Mouse (Mus musculus): ENCODE measurements around the gene Omp. TPM values are rescaled to one million over a fixed set of nuclear protein-coding genes. Genes with fewer than 3 reads are reported as not detected.

The Omp gene
- polyA plus RNA-seq, 1 experiment from 2014 or later, result 0.49 TPM

DNA sequence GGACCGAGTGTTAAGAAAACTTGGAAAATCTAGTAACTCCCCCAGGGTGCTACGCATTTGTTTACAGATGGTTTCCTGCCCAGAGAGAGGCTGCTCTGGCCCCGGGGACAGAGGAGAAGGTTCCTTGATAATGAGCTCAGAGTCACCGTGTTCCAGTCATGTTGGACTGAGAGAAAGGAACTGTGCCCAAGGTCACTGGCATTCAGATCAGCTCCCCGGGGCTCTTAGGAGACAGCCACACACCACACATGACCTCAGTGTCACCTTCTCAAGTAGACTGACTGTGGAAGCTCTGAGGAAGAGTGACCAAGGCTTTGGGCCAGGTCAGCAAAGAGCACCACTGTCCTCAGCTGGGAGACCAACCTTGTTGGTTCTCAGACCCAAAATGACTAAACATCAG lies 20.6 kb downstream of the Omp start:
- WGBS, result 50% methylated on average over 5 of the region's 5 CpGs
- H3K27me3 ChIP-seq (ENCODE audit: insufficient read depth, low read length), result no peaks in the 10 kb centered on the region
- no peak overlapping the region for H3K4me3 ChIP-seq (ENCODE audit: low read length)
- no peak for ATAC-seq (ENCODE audit: low FRiP score, low TSS enrichment)
- no peak overlapping the region for H3K4me2 ChIP-seq (replicated peaks; ENCODE audit: low read depth, low read length)
- H3K36me3 ChIP-seq (ENCODE audit: insufficient read depth, low read length), result 0 out of 2 replicates have a peak, but pooled peaks cover 3% of the 10 kb centered on the region
- no peaks in the 10 kb centered on the region for H3K9me3 ChIP-seq (ENCODE audit: low read length)
- H3K9ac ChIP-seq (replicated peaks; ENCODE audit: low read length), result no peak overlapping the region
- H3K4me1 ChIP-seq (ENCODE audit: insufficient read depth, low read length), result 0 out of 2 replicates have a peak, but pooled peaks cover 3% of the 10 kb centered on the region
- H3K27ac ChIP-seq (ENCODE audit: low read length), result no peak overlapping the region

DNA sequence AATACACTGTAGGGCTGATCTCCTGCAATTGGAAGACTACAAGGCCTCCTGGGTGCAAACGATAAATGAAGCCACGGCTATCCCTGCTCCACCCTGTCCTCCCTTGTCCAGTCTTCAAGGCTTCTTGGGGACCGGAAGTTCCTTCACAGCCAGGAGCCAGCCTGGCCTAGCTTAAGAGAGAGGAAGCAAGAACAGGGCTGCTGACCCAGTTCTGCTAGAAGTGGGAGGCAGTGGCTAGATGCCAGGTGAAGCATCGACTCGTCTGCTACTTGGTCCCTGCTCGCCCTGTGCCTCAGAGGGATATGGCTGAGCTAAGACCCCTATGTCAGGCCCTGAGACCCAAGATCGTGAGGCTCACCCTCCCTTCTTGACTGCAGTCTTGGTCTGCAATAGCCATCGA lies 23.6 kb downstream of the Omp start:
- H3K9ac ChIP-seq (replicated peaks; ENCODE audit: low read length), result no peak overlapping the region
- no peaks in the 10 kb centered on the region for H3K9me3 ChIP-seq (ENCODE audit: low read length)
- H3K27me3 ChIP-seq (ENCODE audit: insufficient read depth, low read length), result no peaks in the 10 kb centered on the region
- no peaks in the 10 kb centered on the region for H3K36me3 ChIP-seq (ENCODE audit: insufficient read depth, low read length)
- H3K27ac ChIP-seq (ENCODE audit: low read length), result no peak overlapping the region
- no peak for ATAC-seq (ENCODE audit: low FRiP score, low TSS enrichment)
- no peak overlapping the region for H3K4me3 ChIP-seq (ENCODE audit: low read length)
- no peak overlapping the region for H3K4me2 ChIP-seq (replicated peaks; ENCODE audit: low read depth, low read length)
- H3K4me1 ChIP-seq (ENCODE audit: insufficient read depth, low read length), result peaks cover 16% of the 10 kb centered on the region
- WGBS, result 75% methylated on average over 8 of the region's 8 CpGs

DNA sequence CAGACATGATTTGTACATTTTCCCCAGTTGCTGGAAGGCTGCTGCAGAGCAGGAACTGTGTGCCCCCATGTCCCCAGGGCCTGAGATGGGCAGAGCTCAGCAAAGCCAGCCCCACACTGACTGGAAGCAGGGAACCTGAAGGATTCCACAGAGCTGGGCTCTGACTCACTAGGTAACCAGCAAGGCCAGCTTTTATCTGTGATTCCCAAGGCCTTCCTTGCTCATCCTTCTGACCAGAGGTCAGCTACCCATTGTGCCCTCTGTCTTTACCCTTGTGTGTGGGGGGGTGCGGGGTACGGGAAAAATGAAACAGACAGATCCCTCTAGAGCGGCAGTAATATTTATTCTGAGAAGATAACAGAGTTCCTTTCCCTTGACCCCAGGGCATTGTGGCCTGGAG lies 24.1 kb downstream of the Omp start:
- 80% methylated on average over 3 of the region's 3 CpGs for WGBS
- H3K27me3 ChIP-seq (ENCODE audit: insufficient read depth, low read length), result no peaks in the 10 kb centered on the region
- no peaks in the 10 kb centered on the region for H3K9me3 ChIP-seq (ENCODE audit: low read length)
- 0 out of 2 replicates have a peak overlapping the region, but pooled peaks have one; percentile 18 for H3K27ac ChIP-seq (ENCODE audit: low read length)
- ATAC-seq (ENCODE audit: low FRiP score, low TSS enrichment), result no peak
- no peak overlapping the region for H3K4me3 ChIP-seq (ENCODE audit: low read length)
- peaks cover 17% of the 10 kb centered on the region for H3K4me1 ChIP-seq (ENCODE audit: insufficient read depth, low read length)
- H3K36me3 ChIP-seq (ENCODE audit: insufficient read depth, low read length), result no peaks in the 10 kb centered on the region
- H3K9ac ChIP-seq (replicated peaks; ENCODE audit: low read length), result no peak overlapping the region
- H3K4me2 ChIP-seq (replicated peaks; ENCODE audit: low read depth, low read length), result no peak overlapping the region

DNA sequence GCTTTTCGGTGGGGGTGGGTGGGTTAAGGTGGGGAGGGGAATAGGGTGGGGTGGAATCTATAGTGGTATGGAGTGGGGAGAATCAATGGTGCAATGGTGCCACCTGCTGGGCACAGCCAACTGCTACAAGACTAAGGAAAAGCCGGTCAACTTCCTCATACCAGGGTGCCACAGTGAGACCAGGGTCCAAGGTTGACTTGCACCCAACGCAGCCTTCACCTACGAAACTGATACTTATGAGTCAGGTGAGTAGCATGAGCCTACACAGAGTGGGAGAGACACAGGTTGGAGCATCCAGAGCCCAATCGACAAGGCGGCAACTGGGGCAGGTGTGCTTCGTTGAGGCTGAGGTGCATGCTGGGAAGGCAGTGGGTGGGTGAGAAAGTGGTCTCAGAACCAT lies 25.0 kb downstream of the Omp start:
- peak overlapping the region; percentile 24; the same call in 1 of the 2 replicates for H3K4me3 ChIP-seq (ENCODE audit: low read length)
- peaks cover 17% of the 10 kb centered on the region for H3K4me1 ChIP-seq (ENCODE audit: insufficient read depth, low read length)
- H3K36me3 ChIP-seq (ENCODE audit: insufficient read depth, low read length), result no peaks in the 10 kb centered on the region
- H3K27me3 ChIP-seq (ENCODE audit: insufficient read depth, low read length), result no peaks in the 10 kb centered on the region
- peak overlapping the region; percentile 54 for H3K4me2 ChIP-seq (replicated peaks; ENCODE audit: low read depth, low read length)
- peak overlapping the region; percentile 54; the same call in 1 of the 2 replicates for H3K9ac ChIP-seq (replicated peaks; ENCODE audit: low read length)
- 7% methylated on average over 7 of the region's 7 CpGs for WGBS
- ATAC-seq (ENCODE audit: low FRiP score, low TSS enrichment), result peak; percentile 62
- no peaks in the 10 kb centered on the region for H3K9me3 ChIP-seq (ENCODE audit: low read length)
- H3K27ac ChIP-seq (ENCODE audit: low read length), result no peak overlapping the region

DNA sequence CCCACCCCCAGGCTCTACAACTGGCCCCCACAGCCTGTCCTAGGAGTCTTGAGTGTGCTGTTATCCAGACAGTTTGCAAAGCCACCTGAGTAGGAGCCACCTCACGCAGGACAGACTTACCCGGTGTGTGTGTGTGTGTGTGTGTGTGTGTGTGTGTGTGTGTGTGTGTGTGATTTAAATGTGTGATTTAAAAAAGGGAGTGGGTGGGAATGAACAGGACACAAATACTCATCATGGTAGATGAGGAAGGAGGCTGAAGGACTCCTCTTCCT lies 25.4 kb downstream of the Omp start:
- ATAC-seq (ENCODE audit: low FRiP score, low TSS enrichment), result peak; percentile 26; the same call in 1 of the 2 replicates
- Histone ChIP-seq H3K27me3 (ENCODE audit: insufficient read depth, low read length) (no peaks in the 10 kb centered on the region), H3K9me3 (ENCODE audit: low read length) (no peaks in the 10 kb centered on the region), H3K4me2 (replicated peaks; ENCODE audit: low read depth, low read length) (peak overlapping the region; percentile 54), H3K9ac (replicated peaks; ENCODE audit: low read length) (no peak overlapping the region), H3K27ac (ENCODE audit: low read length) (no peak overlapping the region), H3K36me3 (ENCODE audit: insufficient read depth, low read length) (no peaks in the 10 kb centered on the region), H3K4me1 (ENCODE audit: insufficient read depth, low read length) (peaks cover 17% of the 10 kb centered on the region), H3K4me3 (ENCODE audit: low read length) (no peak overlapping the region)
- WGBS, result 85% methylated on average over 2 of the region's 2 CpGs

DNA sequence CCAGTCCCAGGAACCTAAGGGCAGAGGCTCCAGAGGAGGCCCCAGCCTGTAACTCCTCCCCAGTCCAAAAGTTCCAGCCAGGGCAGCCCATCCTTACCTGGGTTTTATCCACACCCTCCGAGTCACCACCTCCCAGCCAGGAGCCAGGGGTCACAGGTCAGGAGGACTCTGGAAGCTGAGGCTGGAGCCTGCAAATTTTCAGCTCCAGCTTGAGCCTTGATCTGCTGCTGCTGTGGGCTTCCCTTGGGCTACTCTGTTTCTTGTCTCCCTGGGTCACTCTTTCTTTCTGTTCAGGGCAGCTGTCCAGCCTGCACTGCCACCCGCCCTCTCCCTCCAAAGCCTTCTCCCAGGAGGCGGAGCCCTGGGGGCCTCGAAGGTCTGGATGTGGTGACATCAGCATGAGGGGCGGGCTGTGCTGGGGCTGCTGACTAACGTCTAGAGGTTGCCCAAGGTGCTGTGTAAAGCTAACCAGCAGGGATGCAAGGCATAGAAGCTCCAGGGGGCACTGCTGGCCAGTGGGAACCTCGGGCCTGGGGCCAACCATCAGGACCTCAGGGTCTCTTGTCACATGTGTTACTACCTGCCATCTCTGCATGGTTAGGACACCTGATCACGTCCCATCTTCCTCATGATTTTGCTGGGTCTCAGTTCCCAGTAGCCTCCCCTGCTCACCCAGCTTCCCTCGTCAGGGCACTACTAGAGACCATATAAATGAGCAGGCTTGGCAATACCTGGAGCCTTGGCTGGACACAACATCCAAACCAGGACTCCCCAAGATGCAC lies 25.9 kb downstream of the Omp start, which contains the start of gene Myo7a:
TSS of gene Myo7a (minus strand) at position 346 of the 782 bp plus-strand sequence.
- H3K36me3 ChIP-seq (ENCODE audit: insufficient read depth, low read length), result no peaks in the 10 kb centered on the region

DNA sequence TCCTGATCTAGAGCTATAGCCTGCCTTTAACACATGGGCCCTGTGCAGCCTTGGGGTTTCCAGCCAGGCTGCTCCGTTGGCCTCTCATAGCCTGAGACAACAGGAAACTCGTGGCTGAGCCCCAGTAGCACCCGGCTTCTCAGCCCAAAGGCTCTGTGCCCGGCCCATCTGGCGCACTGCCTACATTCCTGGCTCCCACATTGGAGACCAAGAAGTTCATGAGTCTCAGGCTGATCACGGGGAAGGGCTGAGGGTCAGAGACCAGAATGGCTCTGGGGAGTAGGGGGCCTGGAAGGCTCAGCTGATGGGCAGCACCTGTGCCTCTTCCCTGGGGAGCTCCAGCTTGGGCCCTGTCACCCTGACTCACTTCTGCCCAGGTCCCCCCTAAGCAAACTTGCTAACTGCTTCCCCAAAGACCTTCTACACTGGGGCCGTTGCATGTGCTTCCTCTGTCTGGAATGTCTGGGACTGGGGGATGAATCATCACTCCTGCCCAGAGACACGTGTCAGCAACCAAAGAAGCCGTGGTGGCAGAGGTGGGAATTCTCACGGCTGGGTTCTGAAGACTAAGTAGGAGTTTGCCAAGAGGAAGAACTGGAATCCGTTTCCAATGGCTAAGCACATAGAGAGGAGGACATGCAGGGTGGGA lies 28.2 kb downstream of the Omp start:
- H3K9me3 ChIP-seq (ENCODE audit: low read length), result no peaks in the 10 kb centered on the region
- peaks cover 17% of the 10 kb centered on the region for H3K4me1 ChIP-seq (ENCODE audit: insufficient read depth, low read length)
- no peak for ATAC-seq (ENCODE audit: low FRiP score, low TSS enrichment)
- H3K4me2 ChIP-seq (replicated peaks; ENCODE audit: low read depth, low read length), result no peak overlapping the region
- no peak overlapping the region for H3K27ac ChIP-seq (ENCODE audit: low read length)
- H3K27me3 ChIP-seq (ENCODE audit: insufficient read depth, low read length), result no peaks in the 10 kb centered on the region; the same call in 1 of the 2 replicates
- no peak overlapping the region for H3K4me3 ChIP-seq (ENCODE audit: low read length)
- no peaks in the 10 kb centered on the region for H3K36me3 ChIP-seq (ENCODE audit: insufficient read depth, low read length)
- 44% methylated on average over 11 of the region's 11 CpGs for WGBS
- H3K9ac ChIP-seq (replicated peaks; ENCODE audit: low read length), result peak overlapping the region; percentile 19; the same call in 1 of the 2 replicates

More for the DNA sequence above, 25.9 kb downstream of the Omp start, which contains the start of gene Myo7a:
- peak within 1 kb of the TSS; percentile 54 for H3K4me2 ChIP-seq (replicated peaks; ENCODE audit: low read depth, low read length)
- peak within 1 kb of the TSS; percentile 54; the same call in 1 of the 2 replicates for H3K9ac ChIP-seq (replicated peaks; ENCODE audit: low read length)
- WGBS, result 35% methylated on average over 9 of the region's 9 CpGs
- no peaks in the 10 kb centered on the region for H3K27me3 ChIP-seq (ENCODE audit: insufficient read depth, low read length)
- H3K9me3 ChIP-seq (ENCODE audit: low read length), result no peaks in the 10 kb centered on the region
- H3K27ac ChIP-seq (ENCODE audit: low read length), result no peak within 1 kb of the TSS
- H3K4me1 ChIP-seq (ENCODE audit: insufficient read depth, low read length), result peaks cover 17% of the 10 kb centered on the region
- peak within 1 kb of the TSS; percentile 24; the same call in 1 of the 2 replicates for H3K4me3 ChIP-seq (ENCODE audit: low read length)
- peak; percentile 78 for ATAC-seq (ENCODE audit: low FRiP score, low TSS enrichment)

DNA sequence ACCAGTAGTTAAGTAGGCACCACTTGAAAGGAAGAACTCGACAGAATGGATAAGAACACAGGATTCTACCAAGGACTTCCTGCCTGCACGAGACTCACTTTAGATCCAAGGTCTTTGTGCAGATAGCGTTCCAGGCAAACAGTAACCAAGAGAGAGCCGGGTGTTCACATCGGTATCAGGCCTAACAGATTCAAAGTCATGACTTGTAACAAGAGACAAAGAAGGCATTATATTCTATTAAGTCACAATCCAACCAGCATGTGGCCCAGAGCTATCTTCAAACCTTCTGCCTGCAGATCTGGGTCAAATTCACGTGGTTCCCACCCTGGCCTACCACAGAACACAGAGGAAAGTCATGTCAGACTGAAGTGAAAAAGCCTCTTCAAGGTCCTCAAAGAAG lies 30.6 kb downstream of the Omp start:
- no peak overlapping the region for H3K9ac ChIP-seq (replicated peaks; ENCODE audit: low read length)
- no peaks in the 10 kb centered on the region for H3K36me3 ChIP-seq (ENCODE audit: insufficient read depth, low read length)
- no peak overlapping the region for H3K4me2 ChIP-seq (replicated peaks; ENCODE audit: low read depth, low read length)
- ATAC-seq (ENCODE audit: low FRiP score, low TSS enrichment), result no peak
- no peaks in the 10 kb centered on the region for H3K9me3 ChIP-seq (ENCODE audit: low read length)
- peaks cover 12% of the 10 kb centered on the region; the same call in 1 of the 2 replicates for H3K27me3 ChIP-seq (ENCODE audit: insufficient read depth, low read length)
- H3K4me1 ChIP-seq (ENCODE audit: insufficient read depth, low read length), result peaks cover 21% of the 10 kb centered on the region
- H3K27ac ChIP-seq (ENCODE audit: low read length), result no peak overlapping the region
- no peak overlapping the region for H3K4me3 ChIP-seq (ENCODE audit: low read length)
- 72% methylated on average over 6 of the region's 6 CpGs for WGBS

DNA sequence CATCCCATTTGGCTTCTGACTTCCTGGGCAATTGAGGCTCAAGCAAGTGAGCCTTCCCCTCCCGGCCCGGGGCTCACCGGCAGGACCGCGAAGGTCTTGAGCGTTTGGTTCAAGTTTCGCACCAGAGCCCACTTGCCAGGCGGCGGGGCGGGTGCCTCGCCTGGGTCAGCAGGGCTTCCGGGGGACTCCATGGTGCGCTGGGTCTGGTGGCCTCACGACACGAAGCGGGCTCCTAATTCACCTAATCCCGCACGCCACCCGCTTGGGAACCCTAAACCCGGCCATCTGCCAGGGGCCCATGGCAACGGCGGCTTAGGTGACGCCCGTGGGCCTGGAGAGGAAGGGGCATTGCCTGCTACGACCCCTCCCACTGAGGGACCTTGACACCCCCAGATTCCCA lies 34.1 kb downstream of the Omp start:
- ATAC-seq (ENCODE audit: low FRiP score, low TSS enrichment), result peak; percentile 19; the same call in 1 of the 2 replicates
- Histone ChIP-seq H3K27ac (ENCODE audit: low read length) (no peak overlapping the region), H3K9me3 (ENCODE audit: low read length) (no peaks in the 10 kb centered on the region), H3K9ac (replicated peaks; ENCODE audit: low read length) (peak overlapping the region; percentile 52), H3K27me3 (ENCODE audit: insufficient read depth, low read length) (peaks cover 12% of the 10 kb centered on the region; the same call in 1 of the 2 replicates), H3K4me2 (replicated peaks; ENCODE audit: low read depth, low read length) (peak overlapping the region; percentile 57), H3K36me3 (ENCODE audit: insufficient read depth, low read length) (no peaks in the 10 kb centered on the region), H3K4me3 (ENCODE audit: low read length) (peak overlapping the region; percentile 30), H3K4me1 (ENCODE audit: insufficient read depth, low read length) (peaks cover 8% of the 10 kb centered on the region; the same call in 1 of the 2 replicates)
- 2% methylated on average over 25 of the region's 25 CpGs for WGBS

DNA sequence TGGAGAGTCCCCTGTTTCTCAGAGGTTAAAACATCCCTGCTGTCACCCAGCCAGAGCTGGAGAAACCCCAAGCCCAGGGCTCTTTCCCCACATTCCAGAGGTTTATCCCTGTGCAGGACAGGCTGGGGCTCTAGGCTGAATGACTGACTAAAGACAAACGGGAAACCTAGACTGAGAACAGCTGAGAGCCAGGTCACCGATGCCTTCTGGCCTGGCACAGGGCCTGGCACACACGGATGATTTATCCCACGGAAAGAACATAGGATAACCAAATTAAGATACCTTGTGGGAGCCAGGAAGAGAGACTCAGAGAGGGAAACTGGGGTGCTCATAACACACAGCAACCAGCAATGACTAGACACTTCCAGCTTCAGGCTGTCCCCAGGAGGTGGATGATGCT lies 35.5 kb downstream of the Omp start:
- Histone ChIP-seq H3K4me1 (ENCODE audit: insufficient read depth, low read length) (peaks cover 23% of the 10 kb centered on the region), H3K4me2 (replicated peaks; ENCODE audit: low read depth, low read length) (no peak overlapping the region), H3K9me3 (ENCODE audit: low read length) (no peaks in the 10 kb centered on the region), H3K9ac (replicated peaks; ENCODE audit: low read length) (no peak overlapping the region), H3K27me3 (ENCODE audit: insufficient read depth, low read length) (peaks cover 12% of the 10 kb centered on the region; the same call in 1 of the 2 replicates), H3K4me3 (ENCODE audit: low read length) (no peak overlapping the region), H3K36me3 (ENCODE audit: insufficient read depth, low read length) (no peaks in the 10 kb centered on the region), H3K27ac (ENCODE audit: low read length) (no peak overlapping the region)
- no peak for ATAC-seq (ENCODE audit: low FRiP score, low TSS enrichment)
- 75% methylated on average over 4 of the region's 4 CpGs for WGBS
